Mouse (Mus musculus) thymus, postnatal 25 days (tissue): ENCODE measurements around the gene Scgb1a1.
"Not testable (repeated sequence)": the region's sequence is repeated elsewhere in the genome, so short reads cannot be mapped to it uniquely, and the experiment has no call there.

Experiments used
- DNase-seq: peaks from one replicate; pipeline ENCODE4 v3.0.0; 2022

The Scgb1a1 gene

GRCm38 (mm10) chr19:9100297-9101061, 12.7 kb upstream of the Scgb1a1 start:
- DNase-seq, result no peak

DNA sequence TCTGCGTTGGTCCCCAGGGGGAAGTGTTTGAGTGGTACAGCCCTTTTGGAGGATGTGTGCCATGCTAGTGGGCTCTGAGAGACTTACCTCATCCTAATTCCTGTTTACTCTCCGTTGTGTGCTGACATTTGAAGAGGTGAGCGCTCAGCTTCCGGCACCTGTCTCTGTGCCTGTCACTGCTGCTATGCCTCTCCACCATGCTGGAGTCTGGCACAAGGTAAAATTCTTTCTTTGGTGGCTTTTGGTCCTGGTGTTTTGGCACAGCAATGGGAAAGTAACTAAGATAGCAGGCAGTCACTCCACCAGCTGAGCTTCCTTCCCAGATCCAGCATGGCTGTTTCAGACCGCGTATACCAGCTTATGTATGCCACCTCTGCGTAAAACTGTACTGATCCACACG, 12.0 kb upstream of the Scgb1a1 start:
- no peak for DNase-seq

DNA sequence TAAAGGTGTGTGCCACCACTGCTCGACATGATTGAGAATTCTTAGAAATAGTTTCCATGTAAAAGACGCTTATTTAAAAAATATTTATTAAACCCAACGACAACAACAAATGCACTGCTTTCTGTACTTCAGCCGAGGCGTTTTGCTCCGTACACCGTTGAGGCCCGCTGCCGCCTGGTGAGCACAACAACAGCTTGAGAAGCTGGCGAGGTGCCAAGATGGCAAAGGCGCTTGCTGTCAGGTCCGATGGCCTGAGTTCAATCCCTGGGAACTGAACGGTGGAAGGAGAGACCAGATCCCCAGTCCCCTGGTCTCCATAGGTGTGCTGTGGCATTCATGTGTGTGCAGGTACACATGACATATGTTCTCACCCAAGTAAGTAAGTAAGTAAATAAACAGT, 9.7 kb upstream of the Scgb1a1 start:
- DNase-seq, result no peak

GRCm38 (mm10) chr19:9095111-9095510, 7.4 kb upstream of the Scgb1a1 start:
- DNase-seq, result no peak

GRCm38 (mm10) chr19:9090709-9091108, 3.0 kb upstream of the Scgb1a1 start:
- DNase-seq, result no peak

DNA sequence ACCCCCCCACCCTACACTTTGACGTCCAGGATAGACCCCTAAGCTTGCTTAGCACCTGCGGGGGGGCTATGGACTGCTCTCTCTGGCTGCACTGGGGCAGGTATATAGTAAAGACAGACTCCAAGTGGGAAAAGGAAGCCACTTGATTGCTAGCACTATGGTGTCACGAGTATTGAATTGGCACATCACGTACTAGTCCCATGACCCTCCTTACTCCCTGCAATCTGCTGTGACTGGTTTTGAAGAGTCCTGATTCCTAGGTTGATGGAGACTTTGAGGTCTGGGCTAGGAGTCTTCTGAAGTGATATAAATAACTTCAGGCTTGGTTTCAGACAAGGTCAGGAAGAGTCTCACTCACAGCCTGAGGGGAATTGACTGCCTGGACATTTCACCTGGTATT, 2.4 kb upstream of the Scgb1a1 start:
- no peak for DNase-seq

- DNase-seq, result not testable (repeated sequence)
Measured at GRCm38 (mm10) chr19:9083892-9084291, 3.9 kb downstream of the Scgb1a1 start.

GRCm38 (mm10) chr19:9083010-9083355, 4.8 kb downstream of the Scgb1a1 start:
- DNase-seq, result no peak

- DNase-seq, result peak; percentile 87
Measured at GRCm38 (mm10) chr19:9082191-9083009, 5.4 kb downstream of the Scgb1a1 start.

DNA sequence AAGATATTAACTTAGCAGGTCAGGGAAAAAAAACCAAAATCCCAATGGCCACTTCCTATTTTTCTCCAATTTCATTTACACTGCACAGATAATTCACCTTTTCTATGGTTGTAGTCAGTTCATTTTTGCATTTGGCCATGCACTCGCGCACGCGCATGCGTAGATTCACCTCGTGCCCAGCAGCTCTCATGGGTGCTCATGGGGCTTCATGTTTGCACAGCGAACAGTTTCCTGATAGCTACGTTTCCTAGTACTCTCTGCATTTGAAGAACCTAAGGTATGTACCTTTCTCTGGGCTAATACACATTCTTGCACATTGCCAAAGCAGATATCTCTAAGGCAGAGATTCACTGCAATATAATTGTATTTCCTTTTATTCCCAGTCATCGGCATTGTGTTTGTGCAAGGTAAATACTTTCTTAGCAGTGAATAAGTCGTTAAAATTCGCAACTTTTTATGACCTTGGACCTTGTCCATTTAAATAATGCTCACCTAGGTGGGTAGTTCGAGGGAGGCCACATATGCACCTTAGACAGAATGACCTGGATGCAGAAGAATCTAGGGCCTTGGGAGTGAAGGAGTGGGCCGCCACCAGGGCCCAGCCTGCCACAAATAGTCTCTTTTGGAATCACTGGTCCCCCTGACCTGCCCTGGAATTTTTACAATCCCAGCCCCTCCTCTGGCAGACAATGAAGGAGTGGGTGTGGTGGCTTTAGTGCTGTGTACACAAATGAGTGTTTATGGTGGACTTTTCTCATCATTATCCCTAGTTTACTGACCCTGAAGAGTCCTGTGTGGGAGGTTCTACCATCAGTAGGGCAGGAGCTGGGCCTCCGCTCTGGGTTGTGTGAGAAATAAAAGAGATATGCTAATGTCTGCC, 6.2 kb downstream of the Scgb1a1 start:
- no peak for DNase-seq

- DNase-seq, result no peak
Measured at GRCm38 (mm10) chr19:9079916-9080315, 7.8 kb downstream of the Scgb1a1 start.

DNA sequence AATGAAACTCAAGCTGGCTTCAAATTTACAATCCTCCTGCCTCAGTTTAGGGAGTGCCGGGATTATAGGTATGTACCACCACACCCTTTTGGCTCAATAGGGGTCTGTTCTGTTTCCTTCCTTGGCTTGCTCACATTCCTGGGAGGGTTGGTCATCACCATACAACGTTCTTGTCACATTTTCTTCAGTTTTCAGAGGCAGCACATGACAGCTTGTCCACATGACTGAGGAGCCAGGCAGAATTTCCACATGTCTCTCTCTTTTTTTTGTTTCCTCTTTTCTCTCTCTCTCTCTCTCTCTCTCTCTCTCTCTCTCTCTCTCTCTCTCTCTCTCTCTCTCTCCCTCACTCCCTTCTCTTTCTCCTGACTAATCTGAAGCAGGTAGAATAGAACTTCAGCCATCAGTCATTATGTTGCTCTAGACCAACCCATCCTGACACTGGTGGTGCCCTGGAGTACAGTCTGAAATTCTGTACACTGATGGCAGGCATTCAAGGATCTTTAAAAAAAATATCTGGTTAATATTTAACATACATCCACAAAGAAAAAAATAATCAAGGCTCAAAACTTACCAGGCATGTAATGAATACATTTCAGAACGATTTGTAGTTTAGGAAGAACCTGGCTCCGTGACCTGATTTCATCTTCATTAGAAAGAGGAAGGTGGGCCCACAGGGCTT, 10.6 kb downstream of the Scgb1a1 start:
- no peak for DNase-seq

- no peak for DNase-seq
Measured at GRCm38 (mm10) chr19:9076035-9076434, 11.7 kb downstream of the Scgb1a1 start.

DNA sequence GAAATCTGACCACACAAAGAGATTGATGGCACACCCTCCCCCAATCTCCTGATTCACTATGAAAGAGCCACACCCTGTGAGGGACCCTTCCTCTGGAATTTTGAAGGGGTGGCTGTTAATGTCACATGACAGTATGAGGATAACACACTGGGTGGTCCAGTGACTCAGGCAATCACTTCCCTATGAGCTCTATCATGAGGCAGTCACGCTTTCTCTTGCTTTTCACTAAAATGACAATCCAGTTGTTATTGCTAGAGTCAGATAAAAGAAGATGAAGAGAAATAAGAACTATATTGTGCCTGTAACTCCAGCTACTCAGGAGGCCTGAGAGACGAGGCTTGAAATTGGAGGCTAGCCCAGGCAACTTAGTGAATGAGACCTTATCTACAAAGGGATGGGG, 12.2 kb downstream of the Scgb1a1 start:
- DNase-seq, result no peak

DNA sequence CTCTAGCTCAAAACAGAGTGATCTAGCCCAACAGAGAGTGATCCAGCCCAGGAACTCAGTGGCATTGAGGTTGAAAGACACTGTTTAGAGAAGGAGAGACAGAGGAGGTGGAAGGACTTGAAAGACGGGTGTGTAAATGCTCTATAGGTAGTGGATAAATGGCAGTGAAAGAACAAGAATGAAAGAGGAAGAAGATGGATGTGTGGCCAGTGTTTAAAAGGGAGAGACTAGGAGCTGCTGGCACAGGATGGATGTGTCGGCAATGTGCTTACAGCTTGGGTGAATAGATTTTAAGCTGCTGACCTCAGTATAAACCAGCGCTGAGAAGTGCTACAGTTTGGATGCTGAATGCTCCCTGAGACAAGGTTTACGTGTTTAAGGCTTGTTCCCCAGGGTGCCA, 13.3 kb downstream of the Scgb1a1 start:
- DNase-seq, result no peak

DNA sequence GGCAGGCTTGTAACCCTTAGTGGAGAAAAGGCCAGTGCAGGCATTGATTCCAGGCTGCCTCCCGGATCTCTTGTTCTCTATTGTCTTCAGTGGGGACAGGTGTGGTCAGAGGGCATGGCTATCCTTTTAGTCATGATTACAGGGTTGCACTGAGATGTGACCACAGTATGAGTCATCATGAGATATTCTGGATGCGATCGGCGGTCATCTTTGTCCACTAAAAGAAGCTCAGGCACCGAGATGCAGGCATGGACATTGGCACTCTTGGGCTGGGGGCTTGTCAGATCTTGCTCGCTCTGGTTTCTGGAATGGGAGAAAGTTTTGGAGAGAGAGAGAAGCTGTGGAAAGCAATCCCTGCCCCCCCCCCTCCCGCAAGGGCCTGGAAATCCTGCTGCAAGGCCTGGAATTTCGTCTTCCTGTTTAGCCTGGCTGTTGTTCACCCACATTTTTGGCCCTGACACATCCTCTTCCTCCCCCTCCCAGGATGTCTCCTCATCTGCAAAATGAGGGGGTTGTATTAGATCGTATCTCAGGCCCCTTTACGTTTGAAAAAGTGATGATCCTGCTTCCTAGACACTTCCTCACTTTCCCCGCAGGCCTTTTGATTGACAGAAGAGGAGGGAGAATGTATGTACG, 13.9 kb downstream of the Scgb1a1 start:
- no peak for DNase-seq

DNA sequence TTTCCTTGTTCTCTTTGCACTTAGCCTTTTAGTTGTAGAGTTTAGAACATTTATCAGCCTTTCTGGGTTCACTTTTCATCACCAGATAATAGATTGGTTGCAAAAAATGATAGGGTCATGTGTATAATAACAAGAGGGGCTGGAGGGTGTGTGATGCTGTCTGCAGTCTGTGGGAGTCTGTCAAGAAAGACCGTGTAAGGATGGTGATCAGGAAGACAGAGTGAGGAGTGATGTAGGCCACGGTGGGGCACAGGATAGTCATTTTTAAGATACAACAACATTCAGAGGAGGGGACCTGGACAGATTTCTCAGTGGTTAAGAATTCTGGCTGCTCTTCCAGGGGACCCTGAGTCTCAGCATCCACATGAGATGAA, 15.6 kb downstream of the Scgb1a1 start:
- no peak for DNase-seq

DNA sequence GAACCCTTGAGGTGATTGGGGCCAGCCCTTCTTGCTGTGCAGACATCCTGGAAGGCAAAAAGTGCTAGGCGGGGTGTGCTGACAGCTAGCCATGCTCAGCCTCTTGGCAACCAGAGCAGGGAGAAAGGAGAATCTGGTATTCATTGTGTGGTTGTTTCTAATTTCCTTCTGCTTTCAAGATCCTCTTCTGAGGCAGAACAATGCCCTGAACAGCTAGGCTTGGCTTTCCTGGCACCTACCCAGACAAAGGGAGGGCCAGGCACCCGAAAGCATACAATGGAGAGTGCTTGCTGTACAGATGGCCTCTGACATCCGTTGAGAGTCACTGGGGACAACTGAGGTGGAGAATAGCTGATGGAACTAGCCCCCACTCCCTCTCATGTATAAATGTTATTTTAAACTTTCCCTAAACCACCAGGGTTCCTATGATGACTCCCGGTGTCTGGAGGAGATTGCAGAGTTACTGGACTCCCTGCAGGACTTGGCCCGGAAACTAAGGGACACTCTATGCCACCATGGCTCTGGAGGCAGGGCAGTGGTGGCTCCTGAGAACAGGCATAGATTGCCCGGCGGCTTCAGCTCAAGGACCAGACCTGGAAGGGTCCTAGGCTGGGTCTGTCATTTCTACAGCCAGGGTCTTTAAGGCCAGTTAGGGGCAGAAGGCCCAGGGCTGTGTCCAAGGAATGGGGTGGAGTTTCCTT, 16.2 kb downstream of the Scgb1a1 start:
- no peak for DNase-seq

DNA sequence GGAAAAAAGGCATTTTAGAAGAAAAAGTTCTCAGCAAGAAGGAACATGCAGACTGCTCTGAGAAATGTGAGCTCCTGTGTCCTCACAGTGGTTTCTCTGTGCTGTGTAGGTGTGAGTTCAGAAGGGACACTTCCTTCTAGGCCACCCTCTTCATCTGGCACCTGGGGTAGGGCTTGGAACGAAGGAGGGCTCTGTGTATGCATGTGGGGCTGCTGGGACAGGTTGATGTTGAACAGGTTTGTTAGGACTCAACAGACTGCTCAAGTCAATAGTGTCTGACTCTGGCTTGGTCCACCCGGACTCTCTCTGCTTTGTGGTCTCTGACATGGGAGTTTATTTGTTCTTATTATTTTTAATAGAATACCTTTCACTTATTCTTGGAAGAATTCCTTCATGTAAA, 17.4 kb downstream of the Scgb1a1 start:
- no peak for DNase-seq

GRCm38 (mm10) chr19:9069687-9070307, 18.0 kb downstream of the Scgb1a1 start:
- no peak for DNase-seq

DNA sequence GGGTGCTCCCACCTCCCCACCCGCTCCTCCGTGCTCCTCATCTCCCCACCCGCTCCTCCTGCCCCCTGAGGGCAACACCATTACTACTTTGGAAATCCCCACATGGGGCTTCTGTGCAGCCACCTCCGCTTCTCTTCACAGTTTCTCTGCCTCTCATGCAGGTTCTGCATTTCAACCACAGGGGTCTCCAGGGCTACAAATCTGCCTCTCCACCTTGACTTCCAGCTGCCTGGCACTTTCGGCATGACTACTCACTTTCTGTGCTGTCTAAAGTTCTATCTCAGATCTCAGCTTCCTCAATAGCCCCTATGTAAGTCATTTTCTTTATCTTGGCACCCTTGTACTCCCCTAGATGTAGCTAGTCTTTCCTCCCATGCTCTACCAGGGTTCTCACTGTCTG, 20.5 kb downstream of the Scgb1a1 start:
- DNase-seq, result no peak
